Mouse (Mus musculus): Measurements from ENCODE around the gene Erc2. TPM values are rescaled to one million over a fixed set of nuclear protein-coding genes. Genes with fewer than 3 reads are reported as not detected.

Erc2 gene
- polyA plus RNA-seq, 1 experiment from 2014 or later: 90.7 TPM

- no peak for DNase-seq
- ATAC-seq (ENCODE audit: low FRiP score, low TSS enrichment): no peak
- Histone ChIP-seq H3K27me3 (ENCODE audit: control insufficient read depth, insufficient read depth, low read length) (no peaks in the 10 kb centered on the region), H3K4me3 (replicated peaks; ENCODE audit: low read depth, low read length) (no peak overlapping the region), H3K36me3 (ENCODE audit: control insufficient read depth, insufficient read depth, low read length) (no peaks in the 10 kb centered on the region), H3K4me1 (ENCODE audit: control insufficient read depth, insufficient read depth, low read length) (no peaks in the 10 kb centered on the region), H3K4me2 (ENCODE audit: low read length) (no peak overlapping the region), H3K27ac (replicated peaks; ENCODE audit: low read depth, low read length) (no peak overlapping the region), H3K9me3 (ENCODE audit: control insufficient read depth, low read length) (no peaks in the 10 kb centered on the region), H3K9ac (replicated peaks; ENCODE audit: low read length) (no peak overlapping the region)
- 88% methylated on average over 1 of the region's 1 CpGs for WGBS
Observed at GRCm38 (mm10) chr14:27933533-27933932, 311.3 kb downstream of the Erc2 start.

GRCm38 (mm10) chr14:27935714-27936113, 313.5 kb downstream of the Erc2 start:
- ATAC-seq (ENCODE audit: low FRiP score, low TSS enrichment) (no peak), DNase-seq (no peak)
- no peaks in the 10 kb centered on the region for H3K36me3 ChIP-seq (ENCODE audit: control insufficient read depth, insufficient read depth, low read length)
- H3K27me3 ChIP-seq (ENCODE audit: control insufficient read depth, insufficient read depth, low read length): no peaks in the 10 kb centered on the region
- WGBS: 93% methylated on average over 3 of the region's 3 CpGs
- H3K9ac ChIP-seq (replicated peaks; ENCODE audit: low read length): no peak overlapping the region
- no peak overlapping the region for H3K27ac ChIP-seq (replicated peaks; ENCODE audit: low read depth, low read length)
- H3K4me2 ChIP-seq (ENCODE audit: low read length): no peak overlapping the region
- H3K4me3 ChIP-seq (replicated peaks; ENCODE audit: low read depth, low read length): no peak overlapping the region
- H3K9me3 ChIP-seq (ENCODE audit: control insufficient read depth, low read length): no peaks in the 10 kb centered on the region
- H3K4me1 ChIP-seq (ENCODE audit: control insufficient read depth, insufficient read depth, low read length): no peaks in the 10 kb centered on the region

DNA sequence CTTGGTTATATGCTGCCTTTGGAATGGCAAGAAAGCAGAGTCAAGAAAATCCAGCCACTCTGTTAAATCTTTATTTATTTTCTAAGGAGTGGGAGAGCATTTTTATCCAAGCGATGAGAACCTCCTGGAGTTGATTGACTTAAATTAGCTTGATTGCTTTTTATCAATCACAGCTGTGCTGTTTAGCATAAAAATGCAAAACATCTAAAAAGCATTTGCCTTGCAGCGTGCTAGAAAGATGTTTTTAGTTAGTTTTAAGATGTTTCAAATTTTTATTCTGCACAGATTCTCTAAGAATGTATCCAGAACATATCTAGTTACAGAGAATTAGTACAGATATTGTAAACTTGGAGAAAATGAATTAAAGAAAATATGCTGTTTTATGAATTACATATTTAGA, 315.7 kb downstream of the Erc2 start:
- H3K9me3 ChIP-seq (ENCODE audit: control insufficient read depth, low read length): no peaks in the 10 kb centered on the region
- H3K36me3 ChIP-seq (ENCODE audit: control insufficient read depth, insufficient read depth, low read length): no peaks in the 10 kb centered on the region
- H3K4me1 ChIP-seq (ENCODE audit: control insufficient read depth, insufficient read depth, low read length): no peaks in the 10 kb centered on the region
- no peak overlapping the region for H3K4me3 ChIP-seq (replicated peaks; ENCODE audit: low read depth, low read length)
- H3K9ac ChIP-seq (replicated peaks; ENCODE audit: low read length): no peak overlapping the region
- H3K4me2 ChIP-seq (ENCODE audit: low read length): no peak overlapping the region
- no peaks in the 10 kb centered on the region for H3K27me3 ChIP-seq (ENCODE audit: control insufficient read depth, insufficient read depth, low read length)
- 81% methylated on average over 2 of the region's 2 CpGs for WGBS
- ATAC-seq (ENCODE audit: low FRiP score, low TSS enrichment) (no peak), DNase-seq (no peak)
- no peak overlapping the region for H3K27ac ChIP-seq (replicated peaks; ENCODE audit: low read depth, low read length)

- H3K27ac ChIP-seq (replicated peaks; ENCODE audit: low read depth, low read length): no peak overlapping the region
- ATAC-seq (ENCODE audit: low FRiP score, low TSS enrichment) (no peak), DNase-seq (no peak)
- H3K9ac ChIP-seq (replicated peaks; ENCODE audit: low read length): no peak overlapping the region
- no peaks in the 10 kb centered on the region for H3K27me3 ChIP-seq (ENCODE audit: control insufficient read depth, insufficient read depth, low read length)
- WGBS: 35% methylated on average over 1 of the region's 1 CpGs
- no peaks in the 10 kb centered on the region for H3K9me3 ChIP-seq (ENCODE audit: control insufficient read depth, low read length)
- no peak overlapping the region for H3K4me2 ChIP-seq (ENCODE audit: low read length)
- H3K4me1 ChIP-seq (ENCODE audit: control insufficient read depth, insufficient read depth, low read length): no peaks in the 10 kb centered on the region
- H3K4me3 ChIP-seq (replicated peaks; ENCODE audit: low read depth, low read length): no peak overlapping the region
- no peaks in the 10 kb centered on the region for H3K36me3 ChIP-seq (ENCODE audit: control insufficient read depth, insufficient read depth, low read length)
Observed at GRCm38 (mm10) chr14:27945276-27945675, 323.0 kb downstream of the Erc2 start.

DNA sequence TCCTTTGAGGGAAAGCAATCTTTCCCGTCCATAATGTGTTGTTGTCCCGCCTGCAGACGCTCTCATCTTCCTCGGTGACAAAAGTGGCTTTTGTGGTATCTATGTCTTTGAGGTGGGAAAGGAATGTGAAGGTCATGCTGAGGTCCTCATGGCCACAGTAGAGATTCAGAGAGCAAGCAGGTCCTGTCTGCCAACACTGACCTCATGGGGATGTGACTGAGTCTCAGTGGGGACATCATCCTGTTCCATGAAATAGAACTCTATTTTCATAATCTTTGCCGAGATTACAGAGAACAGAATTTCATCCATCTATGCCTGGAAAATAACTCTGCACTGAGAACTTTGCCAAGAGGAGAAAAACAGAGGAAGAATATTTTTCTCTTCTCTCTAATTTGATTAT, 324.0 kb downstream of the Erc2 start:
- ATAC-seq (ENCODE audit: low FRiP score, low TSS enrichment) (no peak), DNase-seq (no peak)
- Histone ChIP-seq H3K4me1 (ENCODE audit: control insufficient read depth, insufficient read depth, low read length) (no peaks in the 10 kb centered on the region), H3K9me3 (ENCODE audit: control insufficient read depth, low read length) (no peaks in the 10 kb centered on the region), H3K4me3 (replicated peaks; ENCODE audit: low read depth, low read length) (no peak overlapping the region), H3K9ac (replicated peaks; ENCODE audit: low read length) (no peak overlapping the region), H3K27ac (replicated peaks; ENCODE audit: low read depth, low read length) (no peak overlapping the region), H3K4me2 (ENCODE audit: low read length) (no peak overlapping the region), H3K36me3 (ENCODE audit: control insufficient read depth, insufficient read depth, low read length) (no peaks in the 10 kb centered on the region), H3K27me3 (ENCODE audit: control insufficient read depth, insufficient read depth, low read length) (no peaks in the 10 kb centered on the region)
- 73% methylated on average over 5 of the region's 5 CpGs for WGBS

GRCm38 (mm10) chr14:27948391-27948790, 326.2 kb downstream of the Erc2 start:
- no peak for ATAC-seq (ENCODE audit: low FRiP score, low TSS enrichment)
- Histone ChIP-seq H3K9ac (replicated peaks; ENCODE audit: low read length) (no peak overlapping the region), H3K4me2 (ENCODE audit: low read length) (no peak overlapping the region), H3K9me3 (ENCODE audit: control insufficient read depth, low read length) (no peaks in the 10 kb centered on the region), H3K27ac (replicated peaks; ENCODE audit: low read depth, low read length) (no peak overlapping the region), H3K4me3 (replicated peaks; ENCODE audit: low read depth, low read length) (no peak overlapping the region), H3K4me1 (ENCODE audit: control insufficient read depth, insufficient read depth, low read length) (no peaks in the 10 kb centered on the region), H3K27me3 (ENCODE audit: control insufficient read depth, insufficient read depth, low read length) (no peaks in the 10 kb centered on the region), H3K36me3 (ENCODE audit: control insufficient read depth, insufficient read depth, low read length) (no peaks in the 10 kb centered on the region)
- 72% methylated on average over 8 of the region's 8 CpGs for WGBS
- peak; percentile 52 for DNase-seq

- H3K36me3 ChIP-seq (ENCODE audit: control insufficient read depth, insufficient read depth, low read length): no peaks in the 10 kb centered on the region
- DNase-seq (no peak), ATAC-seq (ENCODE audit: low FRiP score, low TSS enrichment) (no peak)
- H3K9me3 ChIP-seq (ENCODE audit: control insufficient read depth, low read length): no peaks in the 10 kb centered on the region
- no peaks in the 10 kb centered on the region for H3K4me1 ChIP-seq (ENCODE audit: control insufficient read depth, insufficient read depth, low read length)
- H3K27me3 ChIP-seq (ENCODE audit: control insufficient read depth, insufficient read depth, low read length): no peaks in the 10 kb centered on the region
- H3K27ac ChIP-seq (replicated peaks; ENCODE audit: low read depth, low read length): no peak overlapping the region
- no peak overlapping the region for H3K4me3 ChIP-seq (replicated peaks; ENCODE audit: low read depth, low read length)
- no peak overlapping the region for H3K9ac ChIP-seq (replicated peaks; ENCODE audit: low read length)
- H3K4me2 ChIP-seq (ENCODE audit: low read length): no peak overlapping the region
Observed at GRCm38 (mm10) chr14:27953814-27954213, 331.6 kb downstream of the Erc2 start.

DNA sequence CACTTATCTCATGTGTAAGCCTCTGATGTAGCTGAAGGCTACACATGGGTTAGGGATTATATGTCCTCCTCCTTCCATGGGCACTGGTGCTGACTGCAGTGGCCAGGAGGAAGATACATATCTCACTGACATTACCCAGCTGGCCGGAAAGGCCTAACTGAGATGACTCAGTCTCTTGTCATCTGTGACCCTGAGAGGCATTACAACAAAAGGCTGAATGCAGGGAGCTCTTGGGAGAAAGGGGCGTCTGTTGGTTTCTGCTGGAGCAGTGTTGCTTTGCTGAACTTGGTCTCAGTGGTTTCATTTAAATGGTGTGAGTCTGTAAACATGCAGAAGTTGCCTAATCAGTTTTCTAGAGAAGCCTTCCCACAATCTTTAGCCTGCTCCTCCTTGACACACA, 334.6 kb downstream of the Erc2 start:
- WGBS: 42% methylated on average over 2 of the region's 2 CpGs
- Histone ChIP-seq H3K4me3 (replicated peaks; ENCODE audit: low read depth, low read length) (no peak overlapping the region), H3K4me1 (ENCODE audit: control insufficient read depth, insufficient read depth, low read length) (no peaks in the 10 kb centered on the region), H3K9ac (replicated peaks; ENCODE audit: low read length) (no peak overlapping the region), H3K27me3 (ENCODE audit: control insufficient read depth, insufficient read depth, low read length) (no peaks in the 10 kb centered on the region), H3K36me3 (ENCODE audit: control insufficient read depth, insufficient read depth, low read length) (no peaks in the 10 kb centered on the region), H3K4me2 (ENCODE audit: low read length) (no peak overlapping the region), H3K27ac (replicated peaks; ENCODE audit: low read depth, low read length) (no peak overlapping the region), H3K9me3 (ENCODE audit: control insufficient read depth, low read length) (no peaks in the 10 kb centered on the region)
- ATAC-seq (ENCODE audit: low FRiP score, low TSS enrichment): no peak
- DNase-seq: no peak

- H3K9ac ChIP-seq (replicated peaks; ENCODE audit: low read length): no peak overlapping the region
- WGBS: 93% methylated on average over 6 of the region's 6 CpGs
- no peak for DNase-seq
- H3K36me3 ChIP-seq (ENCODE audit: control insufficient read depth, insufficient read depth, low read length): no peaks in the 10 kb centered on the region
- H3K27ac ChIP-seq (replicated peaks; ENCODE audit: low read depth, low read length): no peak overlapping the region
- no peaks in the 10 kb centered on the region for H3K9me3 ChIP-seq (ENCODE audit: control insufficient read depth, low read length)
- H3K4me2 ChIP-seq (ENCODE audit: low read length): no peak overlapping the region
- H3K27me3 ChIP-seq (ENCODE audit: control insufficient read depth, insufficient read depth, low read length): no peaks in the 10 kb centered on the region
- no peak overlapping the region for H3K4me3 ChIP-seq (replicated peaks; ENCODE audit: low read depth, low read length)
- H3K4me1 ChIP-seq (ENCODE audit: control insufficient read depth, insufficient read depth, low read length): no peaks in the 10 kb centered on the region
- ATAC-seq (ENCODE audit: low FRiP score, low TSS enrichment): no peak
Observed at GRCm38 (mm10) chr14:27973701-27974100, 351.5 kb downstream of the Erc2 start.

Data from midbrain, embryonic 14.5 days (tissue).